Mouse (Mus musculus): ENCODE results near the gene Atrnl1. TPM values are rescaled to one million over a fixed set of nuclear protein-coding genes. Genes with fewer than 3 reads are reported as not detected.

Atrnl1 gene
- polyA plus RNA-seq, 1 experiment from 2014 or later, result 7.0 TPM

DNA sequence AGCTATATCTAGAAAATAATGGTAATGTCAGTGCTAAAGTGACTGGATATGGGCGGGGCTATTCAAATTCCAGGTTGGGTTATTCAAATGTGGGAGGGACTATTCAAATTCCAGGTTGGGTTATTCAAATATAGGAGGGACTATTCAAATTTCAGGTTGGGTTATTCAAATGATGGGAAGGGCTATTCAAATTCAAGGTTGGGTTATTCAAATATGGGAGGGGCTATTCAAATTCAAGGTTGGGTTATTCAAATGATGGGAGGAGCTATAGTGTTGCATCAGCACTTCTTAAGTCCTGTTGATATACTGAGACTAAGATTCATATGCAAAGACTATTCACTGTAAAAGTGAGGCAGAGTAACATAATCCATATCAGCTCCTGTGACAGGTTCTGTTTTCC lies 283.4 kb downstream of the Atrnl1 start:
- no peak for ATAC-seq (ENCODE audit: low FRiP score)
- 0 out of 2 replicates have a peak, but pooled peaks cover 11% of the 10 kb centered on the region for H3K4me1 ChIP-seq
- 33% methylated on average over 1 of the region's 1 CpGs for WGBS

DNA sequence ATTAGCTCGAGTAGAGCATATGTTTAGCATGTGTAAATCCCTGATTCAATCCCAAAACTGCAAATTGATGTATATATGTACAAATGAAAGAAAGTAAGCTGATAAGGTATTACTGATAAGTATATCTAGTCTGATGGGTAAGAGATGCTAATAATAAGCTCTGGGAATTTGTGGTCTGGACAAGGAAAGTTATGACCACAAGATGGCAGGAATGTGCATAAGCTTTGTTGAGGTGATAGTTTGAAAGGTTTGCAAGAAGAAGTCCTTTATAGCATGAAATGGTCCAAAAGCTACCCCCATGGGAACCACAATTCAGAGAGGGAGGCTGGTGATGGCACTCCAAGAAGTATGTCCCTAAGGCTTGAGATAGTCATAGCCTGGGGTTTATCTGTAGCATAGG lies 289.2 kb downstream of the Atrnl1 start:
- Histone ChIP-seq H3K4me1 (no peaks in the 10 kb centered on the region), H3K4me2 (no peak overlapping the region), H3K27me3 (replicated peaks) (no peaks in the 10 kb centered on the region), H3K4me3 (replicated peaks) (no peak overlapping the region), H3K27ac (replicated peaks) (no peak overlapping the region), H3K36me3 (no peaks in the 10 kb centered on the region), H3K9me3 (replicated peaks) (no peaks in the 10 kb centered on the region), H3K9ac (replicated peaks) (no peak overlapping the region)
- ATAC-seq (ENCODE audit: low FRiP score), result no peak
- 79% methylated on average over 1 of the region's 1 CpGs for WGBS

More for the DNA sequence above, 283.4 kb downstream of the Atrnl1 start:
- no peaks in the 10 kb centered on the region for H3K36me3 ChIP-seq
- no peak overlapping the region for H3K27ac ChIP-seq (replicated peaks)
- no peak overlapping the region for H3K9ac ChIP-seq (replicated peaks)
- H3K4me3 ChIP-seq (replicated peaks), result no peak overlapping the region
- no peaks in the 10 kb centered on the region for H3K27me3 ChIP-seq (replicated peaks)
- H3K9me3 ChIP-seq (replicated peaks), result no peaks in the 10 kb centered on the region
- no peak overlapping the region for H3K4me2 ChIP-seq

DNA sequence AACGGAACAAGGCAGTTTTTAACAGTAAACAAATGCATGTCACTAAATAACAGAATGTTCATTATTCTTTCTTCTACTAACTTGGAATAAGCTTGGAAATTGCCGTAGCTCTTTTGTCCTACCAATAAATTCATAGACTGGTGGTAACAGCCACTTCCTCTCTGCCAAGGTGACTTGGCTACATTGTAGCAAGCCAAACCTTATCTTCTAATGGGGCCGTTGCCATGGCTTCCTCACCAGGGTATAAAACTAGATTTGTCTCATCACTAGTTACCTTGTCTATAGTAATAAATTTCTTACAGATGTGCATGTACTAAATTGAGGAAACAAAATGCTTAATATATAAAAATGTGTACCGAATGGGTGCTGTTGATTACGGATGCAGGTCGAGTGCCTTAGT lies 298.6 kb downstream of the Atrnl1 start:
- Histone ChIP-seq H3K9me3 (replicated peaks) (no peaks in the 10 kb centered on the region), H3K9ac (replicated peaks) (no peak overlapping the region), H3K27me3 (replicated peaks) (no peaks in the 10 kb centered on the region), H3K27ac (replicated peaks) (no peak overlapping the region), H3K36me3 (no peaks in the 10 kb centered on the region), H3K4me1 (no peaks in the 10 kb centered on the region), H3K4me2 (no peak overlapping the region), H3K4me3 (replicated peaks) (no peak overlapping the region)
- ATAC-seq (ENCODE audit: low FRiP score), result no peak
- 85% methylated on average over 6 of the region's 6 CpGs for WGBS

DNA sequence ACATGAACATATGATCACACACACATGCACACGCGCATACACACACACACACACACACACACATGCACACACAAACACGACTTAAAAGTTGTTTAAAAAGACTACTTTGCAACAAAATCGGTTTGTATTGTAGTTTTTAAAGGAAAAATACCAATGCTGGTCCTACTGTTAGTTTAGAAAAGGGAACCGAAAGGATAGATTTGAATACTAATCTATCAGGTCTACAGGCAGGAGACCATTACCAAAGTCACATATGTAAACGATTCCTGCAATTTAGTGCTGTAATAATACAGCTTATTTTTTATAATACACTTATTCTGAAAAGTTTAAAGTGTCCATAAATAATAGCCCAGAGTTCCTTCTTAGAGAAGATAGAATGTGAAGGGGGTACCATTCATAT lies 299.8 kb downstream of the Atrnl1 start:
- Histone ChIP-seq H3K9ac (replicated peaks) (no peak overlapping the region), H3K9me3 (replicated peaks) (no peaks in the 10 kb centered on the region), H3K4me3 (replicated peaks) (no peak overlapping the region), H3K4me1 (no peaks in the 10 kb centered on the region), H3K27me3 (replicated peaks) (no peaks in the 10 kb centered on the region), H3K4me2 (no peak overlapping the region), H3K27ac (replicated peaks) (no peak overlapping the region), H3K36me3 (no peaks in the 10 kb centered on the region)
- 91% methylated on average over 6 of the region's 6 CpGs for WGBS
- no peak for ATAC-seq (ENCODE audit: low FRiP score)

DNA sequence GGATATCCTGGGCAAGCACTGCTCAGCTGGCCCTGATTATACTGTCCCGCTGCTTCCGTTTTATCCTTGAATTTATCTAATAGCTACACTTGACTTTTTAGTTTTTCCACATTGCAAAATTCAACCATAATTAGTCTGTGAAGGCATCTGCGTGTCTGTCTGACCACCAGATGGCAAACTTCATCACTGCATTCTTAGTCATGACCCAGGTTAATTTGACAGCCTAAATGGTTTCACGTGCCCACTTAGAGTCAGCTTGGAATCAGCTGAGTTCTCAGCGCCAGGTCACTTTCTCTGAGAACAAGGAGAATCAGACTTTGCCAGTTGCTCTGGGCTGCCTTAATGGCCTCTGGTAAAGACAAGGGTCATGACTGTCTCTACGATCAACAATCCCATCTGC lies 305.5 kb downstream of the Atrnl1 start:
- no peak overlapping the region for H3K9ac ChIP-seq (replicated peaks)
- H3K4me3 ChIP-seq (replicated peaks), result no peak overlapping the region
- WGBS, result 73% methylated on average over 6 of the region's 6 CpGs
- H3K27ac ChIP-seq (replicated peaks), result no peak overlapping the region
- H3K4me2 ChIP-seq, result no peak overlapping the region
- H3K27me3 ChIP-seq (replicated peaks), result no peaks in the 10 kb centered on the region
- peaks cover 2% of the 10 kb centered on the region; the same call in 1 of the 2 replicates for H3K4me1 ChIP-seq
- no peak for ATAC-seq (ENCODE audit: low FRiP score)
- H3K9me3 ChIP-seq (replicated peaks), result no peaks in the 10 kb centered on the region
- H3K36me3 ChIP-seq, result no peaks in the 10 kb centered on the region

DNA sequence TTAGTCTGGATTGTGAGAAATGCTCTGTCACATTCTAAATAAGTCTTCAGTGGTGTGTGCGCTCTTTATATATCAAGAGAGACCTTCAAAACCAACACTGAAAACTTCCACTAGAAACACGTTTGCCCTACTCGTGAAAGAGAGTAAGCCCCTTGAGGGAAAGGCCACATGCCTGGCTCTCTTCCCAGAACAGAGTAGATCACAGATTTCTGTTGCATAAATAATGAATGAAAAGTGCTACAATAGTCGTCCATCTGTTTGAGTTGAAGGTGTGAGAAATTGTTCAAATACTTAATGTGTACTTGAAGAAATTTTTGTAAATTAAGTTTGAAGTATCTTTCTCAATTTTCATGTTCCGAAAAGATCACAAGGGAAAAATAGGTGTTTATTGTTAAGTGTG lies 312.2 kb downstream of the Atrnl1 start:
- no peak overlapping the region for H3K4me3 ChIP-seq (replicated peaks)
- H3K36me3 ChIP-seq, result no peaks in the 10 kb centered on the region
- no peak overlapping the region for H3K9ac ChIP-seq (replicated peaks)
- no peaks in the 10 kb centered on the region for H3K9me3 ChIP-seq (replicated peaks)
- H3K4me1 ChIP-seq, result peaks cover 7% of the 10 kb centered on the region
- H3K27ac ChIP-seq (replicated peaks), result no peak overlapping the region
- no peak for ATAC-seq (ENCODE audit: low FRiP score)
- WGBS, result 72% methylated on average over 5 of the region's 5 CpGs
- H3K27me3 ChIP-seq (replicated peaks), result no peaks in the 10 kb centered on the region
- no peak overlapping the region for H3K4me2 ChIP-seq

DNA sequence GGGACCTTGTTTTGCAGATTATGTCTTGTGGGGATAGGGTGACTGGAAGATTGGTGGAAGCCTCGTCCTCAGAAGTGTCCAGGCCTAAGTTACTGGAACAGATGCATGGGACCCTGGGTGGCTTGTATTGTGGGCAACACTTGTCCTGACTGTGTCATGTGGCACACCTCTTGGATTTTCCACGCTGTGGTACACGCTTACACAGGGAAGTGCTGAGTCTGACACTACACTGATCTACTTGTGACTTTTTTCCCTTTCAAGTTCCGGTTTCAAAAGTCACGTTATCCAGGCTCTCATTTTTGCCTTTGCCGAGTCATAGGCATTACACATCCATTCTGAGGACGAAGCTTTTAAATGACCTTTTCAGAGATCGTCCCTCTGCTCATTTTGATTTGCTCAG lies 314.0 kb downstream of the Atrnl1 start:
- no peak overlapping the region for H3K4me2 ChIP-seq
- H3K9ac ChIP-seq (replicated peaks), result no peak overlapping the region
- H3K9me3 ChIP-seq (replicated peaks), result no peaks in the 10 kb centered on the region
- peaks cover 7% of the 10 kb centered on the region for H3K4me1 ChIP-seq
- no peaks in the 10 kb centered on the region for H3K27me3 ChIP-seq (replicated peaks)
- no peak overlapping the region for H3K27ac ChIP-seq (replicated peaks)
- no peak overlapping the region for H3K4me3 ChIP-seq (replicated peaks)
- H3K36me3 ChIP-seq, result no peaks in the 10 kb centered on the region
- WGBS, result 48% methylated on average over 8 of the region's 8 CpGs
- ATAC-seq (ENCODE audit: low FRiP score), result no peak

DNA sequence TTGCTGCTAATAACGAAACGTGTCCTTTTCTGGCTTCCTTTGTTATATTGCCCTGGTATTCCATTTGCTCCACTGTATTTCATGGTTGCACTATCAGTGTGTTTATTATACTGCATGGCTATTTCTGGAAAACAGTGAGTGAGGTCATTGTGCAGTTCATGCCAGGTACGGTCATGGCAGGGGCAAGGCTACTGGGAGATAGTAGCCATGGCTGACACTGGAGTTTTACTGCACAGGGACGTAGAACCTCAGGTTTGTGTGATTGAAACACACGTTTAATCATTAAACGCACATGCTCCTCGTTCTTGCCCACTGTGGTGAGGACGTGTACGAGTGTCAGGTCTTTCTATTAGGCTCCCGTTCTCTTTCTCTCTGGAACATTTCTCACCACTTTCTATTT lies 314.8 kb downstream of the Atrnl1 start:
- 72% methylated on average over 10 of the region's 10 CpGs for WGBS

DNA sequence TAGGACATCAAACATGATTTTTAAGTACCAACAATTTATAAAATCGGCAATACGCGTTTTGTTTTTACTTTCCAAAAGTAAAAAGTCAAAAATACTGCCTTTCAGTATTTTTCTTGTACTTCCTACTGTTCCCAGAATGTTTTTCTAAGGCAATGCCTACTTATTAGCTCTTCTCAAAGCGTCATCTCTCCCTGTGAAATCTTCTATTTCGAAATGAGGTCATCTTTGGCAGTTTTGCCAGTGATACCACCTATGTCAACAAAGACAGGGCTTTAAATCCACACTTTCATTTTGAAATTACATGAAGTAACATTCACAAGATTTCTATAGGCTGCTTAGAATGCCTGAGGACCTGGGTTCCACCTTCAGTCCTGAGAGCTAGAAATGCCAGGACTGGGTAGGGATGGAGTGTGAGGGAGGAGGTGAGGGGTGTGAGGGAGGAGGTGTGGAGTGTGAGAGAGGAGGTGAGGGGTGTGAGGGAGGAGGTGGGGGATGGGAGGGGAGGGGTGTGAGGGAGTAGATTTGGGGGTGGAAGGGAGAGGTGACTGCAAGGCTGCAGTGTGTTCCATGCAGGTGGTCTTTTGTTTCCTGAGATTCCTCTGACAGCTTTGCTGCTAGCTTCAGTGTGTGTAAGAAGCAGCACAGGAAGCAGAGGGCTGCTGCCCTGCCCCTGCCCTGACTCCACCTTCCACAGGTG lies 315.5 kb downstream of the Atrnl1 start:
- peaks cover 7% of the 10 kb centered on the region for H3K4me1 ChIP-seq
- H3K9ac ChIP-seq (replicated peaks), result no peak overlapping the region
- 93% methylated on average over 5 of the region's 5 CpGs for WGBS
- no peaks in the 10 kb centered on the region for H3K9me3 ChIP-seq (replicated peaks)
- H3K4me3 ChIP-seq (replicated peaks), result no peak overlapping the region
- H3K27me3 ChIP-seq (replicated peaks), result no peaks in the 10 kb centered on the region
- H3K36me3 ChIP-seq, result no peaks in the 10 kb centered on the region
- no peak overlapping the region for H3K4me2 ChIP-seq
- H3K27ac ChIP-seq (replicated peaks), result no peak overlapping the region
- peak; percentile 86; the same call in 1 of the 2 replicates for ATAC-seq (ENCODE audit: low FRiP score)

More for the DNA sequence above, 314.8 kb downstream of the Atrnl1 start:
- Histone ChIP-seq H3K4me2 (no peak overlapping the region), H3K36me3 (no peaks in the 10 kb centered on the region), H3K9me3 (replicated peaks) (no peaks in the 10 kb centered on the region), H3K27me3 (replicated peaks) (no peaks in the 10 kb centered on the region), H3K4me3 (replicated peaks) (no peak overlapping the region), H3K4me1 (peaks cover 7% of the 10 kb centered on the region), H3K27ac (replicated peaks) (no peak overlapping the region), H3K9ac (replicated peaks) (no peak overlapping the region)
- no peak for ATAC-seq (ENCODE audit: low FRiP score)

DNA sequence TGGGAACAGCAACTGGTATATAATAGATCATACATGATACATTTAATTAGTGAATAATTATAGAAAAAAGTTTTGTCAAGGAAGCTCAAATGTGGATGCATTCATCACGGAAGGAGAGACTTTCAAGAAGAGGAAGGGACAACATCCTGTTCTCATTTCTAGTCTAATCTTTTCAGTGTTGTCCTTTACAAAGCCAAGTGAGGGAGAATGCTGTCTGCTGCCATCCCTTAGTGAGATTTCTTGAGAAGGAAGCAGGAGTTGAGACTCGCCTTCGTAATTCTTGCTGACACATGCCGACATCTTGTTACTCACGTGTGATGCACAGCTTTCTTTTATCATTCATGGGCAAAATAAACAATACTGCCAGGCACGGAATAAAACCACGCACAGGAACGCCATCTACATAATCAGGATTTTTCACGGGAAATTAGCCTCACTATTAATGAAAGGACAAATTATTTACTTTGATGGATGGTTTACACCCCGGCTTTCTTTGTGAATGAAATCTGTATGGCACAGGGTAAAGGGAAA lies 316.2 kb downstream of the Atrnl1 start:
- WGBS, result 8% methylated on average over 10 of the region's 10 CpGs
- no peaks in the 10 kb centered on the region for H3K9me3 ChIP-seq (replicated peaks)
- no peak overlapping the region for H3K9ac ChIP-seq (replicated peaks)
- H3K27me3 ChIP-seq (replicated peaks), result no peaks in the 10 kb centered on the region
- no peaks in the 10 kb centered on the region for H3K36me3 ChIP-seq
- H3K4me1 ChIP-seq, result peaks cover 7% of the 10 kb centered on the region
- peak overlapping the region; percentile 31 for H3K4me2 ChIP-seq
- no peak overlapping the region for H3K27ac ChIP-seq (replicated peaks)
- ATAC-seq (ENCODE audit: low FRiP score), result no peak
- H3K4me3 ChIP-seq (replicated peaks), result no peak overlapping the region

- no peak overlapping the region for H3K4me3 ChIP-seq (replicated peaks)
- H3K9me3 ChIP-seq (replicated peaks), result no peaks in the 10 kb centered on the region
- 47% methylated on average over 11 of the region's 11 CpGs for WGBS
- no peaks in the 10 kb centered on the region for H3K27me3 ChIP-seq (replicated peaks)
- no peak; the same call in 1 of the 2 replicates for ATAC-seq (ENCODE audit: low FRiP score)
- H3K9ac ChIP-seq (replicated peaks), result no peak overlapping the region
- H3K36me3 ChIP-seq, result no peaks in the 10 kb centered on the region
- peak overlapping the region; percentile 31 for H3K4me2 ChIP-seq
- no peak overlapping the region for H3K27ac ChIP-seq (replicated peaks)
- H3K4me1 ChIP-seq, result peaks cover 7% of the 10 kb centered on the region
Observed at GRCm38 (mm10) chr19:57927566-57928523, 317.0 kb downstream of the Atrnl1 start.

Measured in neural tube, embryonic 15.5 days (tissue).